Mouse (Mus musculus): Measurements from ENCODE around the gene Prss46. TPM values are rescaled to one million over a fixed set of nuclear protein-coding genes. Genes with fewer than 3 reads are reported as not detected.

Gene Prss46
- polyA plus RNA-seq, 1 experiment = 0.08 TPM

DNA sequence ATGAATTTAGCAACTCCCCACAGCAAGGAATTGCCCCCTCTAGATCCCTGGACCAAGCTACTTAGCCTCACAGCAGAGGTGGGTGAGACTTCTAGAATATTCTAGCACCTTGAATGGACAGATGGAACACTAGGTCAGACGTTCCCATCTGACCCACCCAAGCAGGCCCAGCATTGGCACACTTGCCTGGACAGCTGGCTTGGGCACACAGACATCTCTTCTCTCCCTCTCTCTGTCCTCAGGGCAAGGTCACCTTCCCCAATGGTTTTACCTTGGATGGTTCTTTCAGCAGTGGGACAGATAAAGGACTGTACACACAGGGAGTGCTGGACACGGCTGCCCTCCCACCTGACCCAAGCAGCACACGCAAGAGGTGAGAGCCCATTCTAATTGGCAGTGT lies 48.2 kb downstream of the Prss46 start:
- WGBS = over 99% methylated on average over 3 of the region's 3 CpGs
- no peaks in the 10 kb centered on the region for H3K27me3 ChIP-seq (ENCODE audit: control insufficient read depth, insufficient read depth, low read length)
- H3K4me1 ChIP-seq (replicated peaks; ENCODE audit: control insufficient read depth, insufficient read depth, low read length) = peaks cover 88% of the 10 kb centered on the region
- DNase-seq = no peak
- no peak for TF ChIP-seq CTCF (IDR thresholded peaks at IDR 0.05; ENCODE audit: borderline replicate concordance, control insufficient read depth, extremely low read depth, insufficient read depth, low read length, poor library complexity)
- TF ChIP-seq POLR2A (IDR thresholded peaks at IDR 0.05; ENCODE audit: control insufficient read depth, extremely low read depth, insufficient read depth, low read length, poor library complexity) = no peak
- H3K4me3 ChIP-seq (ENCODE audit: control insufficient read depth, insufficient read depth, low read length) = no peak overlapping the region
- H3K36me3 ChIP-seq (ENCODE audit: control insufficient read depth, insufficient read depth, low read length) = peaks cover 21% of the 10 kb centered on the region
- no peak overlapping the region for H3K27ac ChIP-seq (ENCODE audit: control insufficient read depth, insufficient read depth, low read length)

DNA sequence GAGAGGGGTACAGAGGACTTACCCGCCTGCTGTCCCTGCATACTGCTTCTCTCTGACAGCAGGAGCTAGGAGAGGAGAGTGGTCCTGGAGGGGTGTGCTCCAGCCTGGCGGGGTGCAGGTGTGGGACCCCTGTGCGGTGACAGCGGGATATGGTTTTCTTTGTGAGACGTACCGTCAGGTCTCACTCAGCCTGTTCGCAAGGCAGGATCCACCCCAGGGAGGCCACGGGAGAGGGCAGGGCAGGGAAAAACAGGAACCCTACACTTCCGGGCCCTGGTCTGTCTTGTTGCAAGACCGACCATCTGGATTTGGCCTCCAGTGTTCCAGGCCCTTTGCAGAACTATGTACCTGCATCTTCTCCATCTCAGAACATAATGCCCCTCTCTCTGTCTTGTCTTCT lies 49.1 kb downstream of the Prss46 start:
- no peaks in the 10 kb centered on the region for H3K27me3 ChIP-seq (ENCODE audit: control insufficient read depth, insufficient read depth, low read length)
- 70% methylated on average over 10 of the region's 10 CpGs for WGBS
- H3K27ac ChIP-seq (ENCODE audit: control insufficient read depth, insufficient read depth, low read length) = no peak overlapping the region
- peaks cover 89% of the 10 kb centered on the region for H3K4me1 ChIP-seq (replicated peaks; ENCODE audit: control insufficient read depth, insufficient read depth, low read length)
- no peak for DNase-seq
- no peak overlapping the region for H3K4me3 ChIP-seq (ENCODE audit: control insufficient read depth, insufficient read depth, low read length)
- no peak for TF ChIP-seq POLR2A (IDR thresholded peaks at IDR 0.05; ENCODE audit: control insufficient read depth, extremely low read depth, insufficient read depth, low read length, poor library complexity)
- TF ChIP-seq CTCF (IDR thresholded peaks at IDR 0.05; ENCODE audit: borderline replicate concordance, control insufficient read depth, extremely low read depth, insufficient read depth, low read length, poor library complexity) = no peak
- peaks cover 26% of the 10 kb centered on the region for H3K36me3 ChIP-seq (ENCODE audit: control insufficient read depth, insufficient read depth, low read length)

DNA sequence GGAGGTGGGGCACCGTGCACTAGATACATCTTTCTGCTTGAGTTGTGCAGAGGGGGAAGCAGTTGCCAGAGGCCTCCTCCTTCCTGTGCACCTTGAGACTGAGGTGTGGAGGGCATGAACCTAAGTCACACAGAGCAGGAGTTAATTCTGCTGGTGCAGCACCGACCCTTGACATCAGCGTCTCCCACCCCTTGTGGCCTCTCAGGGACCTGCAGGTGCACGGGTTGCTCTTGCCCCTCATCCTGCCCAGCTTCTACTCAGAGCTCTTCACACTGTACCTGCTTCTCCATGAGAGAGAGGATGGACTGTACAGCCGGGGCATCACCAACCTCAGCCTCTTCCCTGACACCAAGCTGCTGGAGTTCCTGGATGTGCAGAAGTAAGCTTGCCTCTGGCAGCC lies 51.2 kb downstream of the Prss46 start:
- Histone ChIP-seq H3K36me3 (ENCODE audit: control insufficient read depth, insufficient read depth, low read length) (peaks cover 13% of the 10 kb centered on the region), H3K4me1 (replicated peaks; ENCODE audit: control insufficient read depth, insufficient read depth, low read length) (peaks cover 87% of the 10 kb centered on the region), H3K4me3 (ENCODE audit: control insufficient read depth, insufficient read depth, low read length) (peak overlapping the region; percentile 22; the same call in 1 of the 2 replicates), H3K27me3 (ENCODE audit: control insufficient read depth, insufficient read depth, low read length) (no peaks in the 10 kb centered on the region), H3K27ac (ENCODE audit: control insufficient read depth, insufficient read depth, low read length) (peak overlapping the region; percentile 96)
- 31% methylated on average over 5 of the region's 5 CpGs for WGBS
- DNase-seq = peak; percentile 85
- TF ChIP-seq POLR2A (IDR thresholded peaks at IDR 0.05; ENCODE audit: control insufficient read depth, extremely low read depth, insufficient read depth, low read length, poor library complexity) (no peak), CTCF (IDR thresholded peaks at IDR 0.05; ENCODE audit: borderline replicate concordance, control insufficient read depth, extremely low read depth, insufficient read depth, low read length, poor library complexity) (peak; percentile 59; the same call in 1 of the 2 replicates)

DNA sequence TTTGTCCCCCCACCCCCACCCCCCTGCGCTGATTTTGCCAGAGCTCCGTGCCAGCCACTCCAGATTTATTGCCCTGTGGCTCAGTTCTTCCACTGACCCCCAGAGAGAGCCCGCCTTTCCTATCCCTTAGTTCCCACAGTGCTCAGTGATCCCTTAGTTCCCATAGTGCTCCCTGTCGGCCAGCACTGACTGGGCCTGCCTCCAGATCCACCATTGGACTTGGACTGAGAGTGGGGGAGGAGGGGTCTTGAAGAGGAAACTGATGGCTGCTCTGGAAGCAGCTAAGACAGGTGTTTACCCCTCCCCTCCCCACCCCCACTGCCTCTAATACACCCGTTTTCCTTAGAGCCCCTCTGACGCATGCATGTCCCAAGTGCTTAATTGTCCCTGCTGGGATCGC lies 51.7 kb downstream of the Prss46 start:
- no peaks in the 10 kb centered on the region for H3K27me3 ChIP-seq (ENCODE audit: control insufficient read depth, insufficient read depth, low read length)
- 52% methylated on average over 7 of the region's 7 CpGs for WGBS
- no peak for DNase-seq
- H3K36me3 ChIP-seq (ENCODE audit: control insufficient read depth, insufficient read depth, low read length) = peaks cover 9% of the 10 kb centered on the region; the same call in 1 of the 2 replicates
- peak overlapping the region; percentile 96 for H3K27ac ChIP-seq (ENCODE audit: control insufficient read depth, insufficient read depth, low read length)
- H3K4me3 ChIP-seq (ENCODE audit: control insufficient read depth, insufficient read depth, low read length) = peak overlapping the region; percentile 22
- peaks cover 87% of the 10 kb centered on the region for H3K4me1 ChIP-seq (replicated peaks; ENCODE audit: control insufficient read depth, insufficient read depth, low read length)
- TF ChIP-seq CTCF (IDR thresholded peaks at IDR 0.05; ENCODE audit: borderline replicate concordance, control insufficient read depth, extremely low read depth, insufficient read depth, low read length, poor library complexity) = no peak
- TF ChIP-seq POLR2A (IDR thresholded peaks at IDR 0.05; ENCODE audit: control insufficient read depth, extremely low read depth, insufficient read depth, low read length, poor library complexity) = no peak

DNA sequence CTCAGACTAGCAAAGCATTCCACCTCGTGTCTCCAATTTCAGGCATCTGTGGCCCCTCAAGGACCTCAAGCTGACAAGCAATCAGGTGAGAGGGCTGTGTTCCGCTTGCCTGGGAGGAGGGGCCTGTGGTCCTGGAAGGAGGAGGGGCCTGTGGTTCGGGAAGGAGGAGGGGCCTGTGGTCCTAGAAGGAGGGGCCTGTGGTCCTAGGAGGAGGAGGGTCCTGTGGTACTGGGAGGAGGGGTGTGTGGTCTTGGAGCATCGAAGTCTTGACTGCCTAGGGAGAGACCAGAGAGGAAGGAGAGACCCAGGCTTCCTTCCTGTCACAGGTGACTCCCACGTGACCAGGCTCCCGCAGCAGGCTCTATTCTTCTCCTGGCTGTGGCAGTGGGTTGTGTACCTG lies 52.3 kb downstream of the Prss46 start:
- Histone ChIP-seq H3K4me1 (replicated peaks; ENCODE audit: control insufficient read depth, insufficient read depth, low read length) (peaks cover 86% of the 10 kb centered on the region), H3K27me3 (ENCODE audit: control insufficient read depth, insufficient read depth, low read length) (no peaks in the 10 kb centered on the region), H3K4me3 (ENCODE audit: control insufficient read depth, insufficient read depth, low read length) (peak overlapping the region; percentile 22), H3K36me3 (ENCODE audit: control insufficient read depth, insufficient read depth, low read length) (peaks cover 9% of the 10 kb centered on the region; the same call in 1 of the 2 replicates), H3K27ac (ENCODE audit: control insufficient read depth, insufficient read depth, low read length) (peak overlapping the region; percentile 96)
- under 1% methylated on average over 6 of the region's 6 CpGs for WGBS
- peak; percentile 93 for DNase-seq
- TF ChIP-seq CTCF (IDR thresholded peaks at IDR 0.05; ENCODE audit: borderline replicate concordance, control insufficient read depth, extremely low read depth, insufficient read depth, low read length, poor library complexity) (no peak), POLR2A (IDR thresholded peaks at IDR 0.05; ENCODE audit: control insufficient read depth, extremely low read depth, insufficient read depth, low read length, poor library complexity) (peak; percentile 64; the same call in 1 of the 2 replicates)

DNA sequence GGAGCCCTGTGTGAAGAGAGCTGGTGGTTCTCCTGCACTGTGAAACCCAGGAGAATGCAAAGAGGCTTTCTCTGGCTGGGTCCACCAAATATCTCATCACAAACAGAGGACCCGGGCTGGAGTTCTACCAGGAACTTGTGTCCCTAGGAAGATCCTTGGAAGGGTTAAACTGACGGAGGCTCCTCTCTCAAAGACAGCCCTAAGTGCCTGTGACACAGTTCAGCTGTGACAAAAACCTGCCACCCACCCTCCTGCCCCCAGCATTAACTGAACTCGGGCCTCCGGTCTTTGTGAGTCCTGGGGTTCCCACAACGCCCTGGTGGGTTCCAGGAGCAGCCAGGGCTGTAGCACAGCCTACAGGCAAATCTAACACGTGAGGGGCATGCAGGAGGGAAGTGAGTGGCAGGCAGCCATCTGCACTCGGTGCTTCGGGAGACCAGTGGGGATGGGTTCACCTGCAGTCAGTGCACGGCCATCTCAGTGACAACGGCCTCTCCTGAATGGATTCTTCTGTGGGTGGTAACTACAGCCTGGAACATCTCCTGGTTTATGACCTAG lies 55.2 kb downstream of the Prss46 start:
- Histone ChIP-seq H3K4me1 (replicated peaks; ENCODE audit: control insufficient read depth, insufficient read depth, low read length) (peaks cover 82% of the 10 kb centered on the region), H3K27ac (ENCODE audit: control insufficient read depth, insufficient read depth, low read length) (peak overlapping the region; percentile 93), H3K4me3 (ENCODE audit: control insufficient read depth, insufficient read depth, low read length) (peak overlapping the region; percentile 14; the same call in 1 of the 2 replicates), H3K27me3 (ENCODE audit: control insufficient read depth, insufficient read depth, low read length) (no peaks in the 10 kb centered on the region), H3K36me3 (ENCODE audit: control insufficient read depth, insufficient read depth, low read length) (peaks cover 6% of the 10 kb centered on the region; the same call in 1 of the 2 replicates)
- 37% methylated on average over 10 of the region's 10 CpGs for WGBS
- peak; percentile 45 for DNase-seq
- TF ChIP-seq CTCF (IDR thresholded peaks at IDR 0.05; ENCODE audit: borderline replicate concordance, control insufficient read depth, extremely low read depth, insufficient read depth, low read length, poor library complexity) = no peak
- no peak for TF ChIP-seq POLR2A (IDR thresholded peaks at IDR 0.05; ENCODE audit: control insufficient read depth, extremely low read depth, insufficient read depth, low read length, poor library complexity)

Measured in thymus, adult 2 months (tissue).